Mouse (Mus musculus): ENCODE measurements around the gene Pla2g16. TPM values are rescaled to one million over a fixed set of nuclear protein-coding genes. Genes with fewer than 3 reads are reported as not detected.

The Pla2g16 gene
- polyA plus RNA-seq, 1 experiment from 2014 or later, result 15.9 TPM

Other genes starting within 250 kb of the Pla2g16 start
- 37.4 and 50.6 TPM in 2 replicates for gene Mark2, start 215.6 kb upstream of the Pla2g16 start, polyA plus RNA-seq (2016; fragmentation: Nextera tagmentation; extraction: Ambion mirVana)
- 26.8 and 35.5 TPM in 2 replicates for gene Spindoc, start 174.5 kb upstream of the Pla2g16 start, polyA plus RNA-seq (2016; fragmentation: Nextera tagmentation; extraction: Ambion mirVana)
- 3.1 and 5.1 TPM in 2 replicates for gene 2700081O15Rik, start 139.8 kb upstream of the Pla2g16 start, polyA plus RNA-seq (2016; fragmentation: Nextera tagmentation; extraction: Ambion mirVana)
- 132 and 143 TPM in 2 replicates for gene Rtn3, start 74.2 kb upstream of the Pla2g16 start, polyA plus RNA-seq (2016; fragmentation: Nextera tagmentation; extraction: Ambion mirVana)
- 7.7 and 8.4 TPM in 2 replicates for gene Atl3, start 63.4 kb upstream of the Pla2g16 start, polyA plus RNA-seq (2016; fragmentation: Nextera tagmentation; extraction: Ambion mirVana)
- gene Lgals12, start 49.7 kb downstream of the Pla2g16 start, polyA plus RNA-seq (2016; fragmentation: Nextera tagmentation; extraction: Ambion mirVana), result 0.06 TPM in 1 of 2 replicates, not detected in the other
- not detected in 2 replicates for gene Hrasls5, start 55.1 kb downstream of the Pla2g16 start, polyA plus RNA-seq (2016; fragmentation: Nextera tagmentation; extraction: Ambion mirVana)
- gene Slc22a19, start 153.9 kb downstream of the Pla2g16 start, polyA plus RNA-seq (2016; fragmentation: Nextera tagmentation; extraction: Ambion mirVana), result not detected in 2 replicates
- not detected in 2 replicates for gene Slc22a26, start 245.2 kb downstream of the Pla2g16 start, polyA plus RNA-seq (2016; fragmentation: Nextera tagmentation; extraction: Ambion mirVana)